Mouse (Mus musculus) monocyte, adult 5-6 weeks (primary cell): ENCODE data around the gene Efcab12. TPM values are rescaled to one million over a fixed set of nuclear protein-coding genes. Genes with fewer than 3 reads are reported as not detected.
"Not testable (repeated sequence)": the region's sequence is repeated elsewhere in the genome, so short reads cannot be mapped to it uniquely, and the experiment has no call there.

Experiments
- ATAC-seq: fragments of 153-309, 156-312 bp; replicated peaks from 2 replicates; pipeline ENCODE4 v1.8.0; 2017; ENCODE audit warnings: mild to moderate bottlenecking; ENCODE audit not compliant: low TSS enrichment, insufficient number of reproducible peaks, severe bottlenecking, poor library complexity, low FRiP score
- total RNA-seq: library from RNA; stranded (forward); fragments of 200-1000, 200-491, 200-594 nt; gene quantifications from 3 replicates; pipeline ENCODE4 v1.2.3, GENCODE M21; 2017

Efcab12 gene
- total RNA-seq, result not detected in 3 replicates

- peak; percentile 88 for ATAC-seq
Measured at GRCm38 (mm10) chr6:115838161-115838597, at the start of gene Efcab12. Efcab12 (minus strand) TSS chr6:115838412.

DNA sequence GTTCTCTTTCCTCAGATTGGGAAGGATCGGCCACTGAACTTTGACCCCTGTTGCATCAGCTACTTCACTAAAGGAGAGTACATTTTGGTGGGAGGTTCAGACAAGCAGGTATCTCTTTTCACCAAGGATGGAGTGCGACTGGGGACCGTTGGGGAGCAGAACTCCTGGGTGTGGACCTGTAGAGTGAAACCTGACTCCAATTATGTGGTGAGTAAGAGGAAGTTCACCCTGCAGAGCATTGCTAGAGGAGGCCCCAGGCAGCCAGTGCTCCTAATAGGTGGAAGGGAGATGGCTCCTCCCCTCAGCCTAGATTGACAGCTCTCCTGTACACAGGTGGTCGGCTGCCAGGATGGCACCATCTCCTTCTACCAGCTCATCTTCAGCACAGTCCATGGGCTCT is 48.7 kb upstream of the Efcab12 start:
- peak; percentile 82 for ATAC-seq

DNA sequence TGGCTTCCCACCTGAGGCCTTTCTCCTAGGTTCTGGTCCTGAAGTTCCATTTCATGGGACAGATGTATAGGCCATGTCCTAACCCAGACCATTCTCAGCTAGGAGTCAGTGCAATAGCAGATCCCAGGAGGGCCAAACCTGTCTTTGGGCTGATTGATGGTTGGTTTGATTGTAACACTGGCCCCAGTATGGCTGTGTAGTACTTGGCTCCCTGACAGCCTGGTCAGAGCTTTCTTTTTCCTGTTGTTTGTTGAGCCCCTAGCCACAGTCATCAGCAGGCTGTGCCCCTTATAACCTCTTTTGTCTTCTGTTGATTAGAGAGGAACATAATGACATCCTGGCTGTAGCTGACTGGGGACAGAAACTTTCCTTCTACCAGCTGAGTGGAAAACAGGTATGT is 45.8 kb upstream of the Efcab12 start:
- no peak for ATAC-seq

DNA sequence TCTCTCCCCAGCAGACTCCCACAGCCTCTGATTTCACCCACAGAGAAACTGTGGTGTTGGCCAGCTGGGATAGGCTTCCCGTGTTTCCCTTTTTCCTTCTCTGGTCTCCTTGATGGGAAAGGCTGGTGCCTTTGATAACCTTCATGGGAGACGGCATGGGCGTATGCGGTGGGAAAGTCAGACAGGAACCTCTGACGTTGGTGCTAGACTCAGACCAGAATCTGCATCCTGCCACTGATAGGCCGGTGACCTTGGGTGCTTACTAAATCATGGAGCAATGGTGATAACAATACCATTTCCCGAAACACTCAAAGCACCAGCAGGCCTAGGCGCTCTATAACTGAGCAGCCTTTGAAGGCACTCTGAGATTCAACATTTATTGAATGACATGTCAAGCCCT is 42.5 kb upstream of the Efcab12 start:
- no peak for ATAC-seq

- peak; percentile 74 for ATAC-seq
Measured at GRCm38 (mm10) chr6:115879736-115880135, 41.5 kb upstream of the Efcab12 start.

DNA sequence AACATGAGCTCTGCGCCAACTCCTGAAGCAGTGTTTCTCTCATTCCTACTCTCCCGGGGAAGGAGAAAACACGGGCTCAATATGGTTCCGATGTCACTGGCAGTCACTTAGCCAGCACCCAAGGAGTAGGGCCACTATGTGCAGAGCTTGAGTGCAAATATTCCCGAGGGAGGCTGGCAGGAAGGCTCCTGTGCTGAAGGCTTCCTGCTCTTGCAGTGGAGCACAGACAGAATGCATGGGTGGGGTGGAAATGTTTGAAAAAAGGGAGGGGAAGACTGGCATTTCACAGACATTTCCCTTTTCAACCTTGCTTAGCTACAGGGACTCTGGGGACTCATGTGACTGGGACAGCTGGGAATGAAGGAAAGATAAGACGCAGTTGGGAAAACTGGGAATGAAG is 40.5 kb upstream of the Efcab12 start:
- ATAC-seq, result no peak

DNA sequence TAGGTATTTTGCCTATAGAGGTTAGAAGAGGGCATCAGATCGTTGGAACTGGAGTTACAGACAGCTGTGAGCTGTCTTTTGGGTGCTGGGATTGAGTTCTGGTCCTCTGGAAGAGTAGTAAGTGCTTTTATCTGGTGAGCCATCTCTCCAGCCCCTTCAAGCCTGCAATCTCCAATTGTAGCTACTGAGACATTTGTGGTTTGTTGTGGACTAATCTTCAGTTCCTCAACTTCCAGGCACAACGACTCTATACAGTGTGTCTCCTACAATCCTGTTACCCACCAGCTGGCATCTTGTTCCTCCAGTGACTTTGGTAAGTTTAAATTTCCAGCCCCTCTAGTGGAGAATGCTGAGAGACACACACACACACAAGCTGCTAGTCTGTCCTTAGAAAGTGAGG is 39.0 kb upstream of the Efcab12 start:
- no peak for ATAC-seq

- not testable (repeated sequence) for ATAC-seq
Measured at GRCm38 (mm10) chr6:115871318-115871717, 33.1 kb upstream of the Efcab12 start.

GRCm38 (mm10) chr6:115867157-115867556 is 28.9 kb upstream of the Efcab12 start:
- ATAC-seq, result not testable (repeated sequence)

- ATAC-seq, result no peak
Measured at GRCm38 (mm10) chr6:115865246-115865645, 27.0 kb upstream of the Efcab12 start.

- ATAC-seq, result no peak
Measured at GRCm38 (mm10) chr6:115863340-115863841, 25.2 kb upstream of the Efcab12 start.

- ATAC-seq, result no peak
Measured at GRCm38 (mm10) chr6:115860027-115860556, 21.9 kb upstream of the Efcab12 start.

DNA sequence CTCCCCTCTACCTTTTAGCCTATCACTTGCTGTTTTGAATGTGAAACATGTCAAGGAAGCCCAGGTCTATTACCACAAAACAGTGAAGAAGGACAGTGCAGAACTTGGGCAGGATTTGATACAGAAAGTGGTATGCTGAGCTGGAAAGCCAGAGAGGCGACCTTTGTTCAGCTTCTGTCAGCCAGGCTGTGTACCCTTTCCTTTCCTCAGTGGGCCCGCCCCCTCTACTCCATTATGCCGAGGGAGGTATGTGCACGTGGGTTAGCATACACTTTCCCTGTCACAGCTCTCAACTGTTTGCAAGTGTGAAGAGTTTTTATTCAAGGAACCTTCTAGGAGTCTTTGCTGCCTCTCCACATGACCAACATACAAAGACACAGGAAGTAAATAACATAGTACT is 21.0 kb upstream of the Efcab12 start:
- ATAC-seq, result no peak

GRCm38 (mm10) chr6:115856361-115856745 is 18.1 kb upstream of the Efcab12 start:
- ATAC-seq, result no peak

DNA sequence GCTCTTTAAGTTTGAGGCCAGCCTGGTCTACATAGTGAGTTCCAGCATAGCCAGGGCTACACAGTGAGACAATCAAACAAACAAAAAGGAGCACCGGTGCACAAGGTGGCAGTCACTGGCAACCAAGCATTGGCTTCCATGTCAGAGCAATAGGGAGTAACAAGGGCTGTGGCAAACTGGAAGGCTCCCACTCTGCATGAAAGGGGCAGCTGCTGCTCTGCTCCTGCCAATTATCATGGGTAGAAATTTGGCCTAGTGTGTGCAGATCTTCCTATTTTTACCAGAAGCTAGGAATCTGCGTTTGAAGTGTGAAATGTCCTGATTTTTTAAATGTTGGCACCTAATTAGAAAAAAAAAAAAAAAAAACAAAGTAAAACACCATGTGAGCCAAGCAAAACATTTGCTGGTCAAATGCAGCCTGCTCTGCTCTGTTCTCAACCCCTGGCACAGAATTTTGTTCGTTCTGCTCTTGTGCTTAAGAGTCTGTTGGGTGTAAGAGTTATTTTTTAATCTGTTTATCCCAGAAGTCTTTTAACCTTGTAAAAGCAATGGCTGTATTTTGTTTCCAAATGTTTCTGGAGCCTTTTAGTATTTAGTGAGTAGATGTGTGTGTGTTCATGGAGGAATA is 17.6 kb upstream of the Efcab12 start:
- ATAC-seq, result no peak

GRCm38 (mm10) chr6:115854432-115854831 is 16.2 kb upstream of the Efcab12 start:
- no peak for ATAC-seq

DNA sequence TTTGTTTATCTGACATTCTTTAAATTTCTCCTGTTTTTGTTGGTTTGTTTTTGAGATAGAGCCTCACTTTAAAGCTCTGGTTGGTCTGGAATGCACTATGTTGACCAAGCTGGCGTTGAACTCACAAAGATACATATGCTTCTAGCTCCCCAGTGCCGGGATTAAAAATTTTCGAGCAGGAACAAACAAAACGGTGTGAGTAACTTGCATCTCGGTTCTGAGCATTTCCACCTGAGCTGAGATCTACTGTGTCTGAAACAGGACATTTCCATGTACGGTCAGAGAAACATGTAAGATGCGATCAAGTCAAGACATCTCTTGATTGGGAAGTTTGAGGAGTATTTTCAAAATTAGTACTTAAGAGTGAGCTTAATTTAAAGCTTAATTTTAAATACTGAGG is 15.8 kb upstream of the Efcab12 start:
- no peak for ATAC-seq

DNA sequence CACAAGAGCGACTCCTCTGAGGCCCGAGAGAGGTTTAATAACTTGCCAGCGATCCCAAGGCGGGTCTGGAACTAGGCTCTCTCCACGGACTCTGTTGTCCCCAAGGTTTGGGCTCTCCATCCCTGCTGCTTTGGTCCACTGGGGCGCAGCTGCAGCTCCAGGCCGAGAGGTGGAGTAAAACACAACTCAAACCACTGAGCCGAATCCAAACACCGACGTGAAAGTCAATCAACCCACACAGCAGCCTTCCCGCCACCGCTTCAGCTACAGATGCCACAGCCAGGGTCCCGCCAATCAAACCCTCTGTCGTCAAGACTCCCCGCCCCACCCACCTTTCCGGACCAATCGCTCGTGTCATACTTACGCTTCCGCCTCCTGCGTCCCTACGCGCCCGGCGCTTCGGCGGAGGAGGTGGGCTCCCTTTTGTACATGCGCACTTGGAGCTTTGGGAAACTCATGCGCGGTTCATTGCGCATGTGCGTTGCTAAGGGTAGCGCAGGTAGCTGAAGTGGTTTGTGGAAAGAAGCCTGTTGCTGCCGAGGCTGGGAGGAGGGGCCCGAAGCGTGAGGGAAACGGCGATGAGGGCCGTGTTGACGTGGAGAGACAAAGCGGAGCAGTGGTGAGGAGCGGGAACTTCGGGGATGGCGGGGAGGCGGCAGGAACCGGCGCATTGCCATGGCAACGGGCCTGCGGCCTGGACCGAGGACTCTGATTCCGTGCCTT is 15.0 kb upstream of the Efcab12 start, which contains the start of the genes Mbd4 and Ift122:
Gene Mbd4, minus strand, starts transcription at position 281 of the 723 bp plus-strand sequence.
Gene Ift122, plus strand, starts transcription at position 380 of the 723 bp plus-strand sequence.
- ATAC-seq, result peak; percentile 99

GRCm38 (mm10) chr6:115852446-115853090 is 14.4 kb upstream of the Efcab12 start:
- no peak for ATAC-seq
